Mouse (Mus musculus) testis, postnatal 14 days (tissue): ENCODE data around the gene Csrnp1.

Source experiments
- DNase-seq: peaks from one replicate; pipeline ENCODE4 v3.0.0; 2021; ENCODE audit warnings: low spot score

Gene Csrnp1

DNA sequence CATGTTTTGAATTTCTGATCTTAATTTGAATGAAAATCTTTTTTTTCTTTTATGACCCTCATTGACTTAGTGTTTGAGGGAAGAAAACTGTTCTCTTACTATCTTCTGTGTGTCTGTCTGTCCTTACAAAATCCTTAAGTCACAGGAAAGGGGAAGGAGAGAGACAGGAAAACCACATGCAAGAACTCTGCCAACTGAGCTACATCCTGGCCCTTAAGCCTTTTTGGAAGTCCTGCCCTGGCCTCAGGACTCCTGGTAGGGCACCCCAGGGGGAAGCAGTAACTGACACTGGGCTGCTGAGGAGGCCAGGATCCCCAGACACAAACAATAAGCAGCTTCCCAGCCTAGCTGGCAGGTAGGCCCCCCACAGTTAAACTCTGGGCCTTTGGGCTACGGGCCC, 41.1 kb downstream of the Csrnp1 start:
- DNase-seq: no peak

- DNase-seq: no peak
Measured at GRCm38 (mm10) chr9:119941861-119942260, 42.6 kb downstream of the Csrnp1 start.

DNA sequence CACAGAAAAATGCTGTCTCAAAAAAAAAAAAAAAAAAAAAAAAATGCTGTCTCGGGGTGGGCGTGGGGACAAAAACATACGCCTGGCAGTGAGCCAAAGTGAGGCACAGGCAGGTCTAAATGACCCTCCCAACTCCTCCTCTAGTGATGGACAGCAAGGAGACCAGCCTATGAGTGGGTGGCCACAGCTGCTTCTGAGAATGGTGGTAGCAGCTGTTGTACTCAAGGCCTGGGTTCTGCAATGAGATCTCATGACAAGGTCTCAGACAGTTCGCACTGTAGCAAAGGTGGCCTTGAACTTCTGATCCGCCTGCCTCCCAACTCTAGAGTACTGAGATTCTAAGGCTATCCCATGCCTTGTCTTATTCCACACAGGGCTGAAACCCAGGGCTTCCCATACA, 43.1 kb downstream of the Csrnp1 start:
- no peak for DNase-seq

GRCm38 (mm10) chr9:119939646-119940045, 44.8 kb downstream of the Csrnp1 start:
- no peak for DNase-seq

GRCm38 (mm10) chr9:119938496-119938895, 46.0 kb downstream of the Csrnp1 start:
- DNase-seq: no peak

DNA sequence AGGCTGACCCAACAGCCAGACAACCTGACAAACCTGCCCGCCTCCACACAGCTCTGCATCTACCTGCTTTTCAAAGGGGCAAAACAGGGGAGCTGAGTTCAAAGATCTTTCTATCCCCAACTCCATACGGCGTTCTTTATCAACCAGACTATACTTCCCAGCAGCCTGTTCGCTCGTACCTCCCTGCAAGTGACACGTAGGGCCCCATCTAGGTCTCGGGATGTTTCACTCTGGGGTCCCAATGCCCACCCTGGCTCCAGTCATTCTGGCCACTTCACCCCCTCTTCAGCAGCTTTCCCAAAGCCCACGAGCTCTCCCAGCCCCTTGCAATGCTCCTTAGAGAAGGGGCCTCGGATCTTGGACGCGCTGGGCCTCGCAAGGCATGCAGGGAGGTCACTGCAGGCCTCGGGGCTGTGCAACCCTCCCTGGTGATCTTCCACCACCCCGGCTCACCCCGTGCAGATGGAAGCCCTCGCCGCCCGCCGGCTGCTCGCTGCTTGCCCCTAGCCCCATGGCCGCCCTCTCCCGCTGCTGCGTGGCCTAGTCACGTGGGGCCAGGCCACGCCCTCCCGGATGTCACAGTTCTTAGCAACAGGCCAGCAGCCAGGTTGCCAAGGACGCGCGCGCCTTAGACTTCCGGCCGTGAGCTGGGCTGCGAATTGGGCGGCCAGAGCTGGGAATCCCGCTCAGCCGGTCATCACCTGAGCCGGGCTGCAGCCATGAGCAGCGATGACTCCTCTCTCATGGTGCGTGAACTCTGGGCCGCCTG, 47.3 kb downstream of the Csrnp1 start, which contains the start of the genes Gorasp1 and Ttc21a:
TSS of gene Gorasp1 (minus strand) at position 561 of the 769 bp plus-strand sequence.
TSS of gene Ttc21a (plus strand) at position 602 of the 769 bp plus-strand sequence.
- DNase-seq: peak; percentile 89

- no peak for DNase-seq
Measured at GRCm38 (mm10) chr9:119933675-119934074, 50.8 kb downstream of the Csrnp1 start.

GRCm38 (mm10) chr9:119932358-119932757, 52.1 kb downstream of the Csrnp1 start:
- DNase-seq: no peak

GRCm38 (mm10) chr9:119926497-119926896, 58.0 kb downstream of the Csrnp1 start:
- no peak for DNase-seq

- DNase-seq: no peak
Measured at GRCm38 (mm10) chr9:119925729-119926128, 58.7 kb downstream of the Csrnp1 start.

GRCm38 (mm10) chr9:119925120-119925657, 59.3 kb downstream of the Csrnp1 start:
- no peak for DNase-seq

- no peak for DNase-seq
Measured at GRCm38 (mm10) chr9:119923462-119923861, 61.0 kb downstream of the Csrnp1 start.
